Mouse (Mus musculus) intestine, embryonic 16.5 days (tissue): ENCODE data around the gene Wipi1. TPM values are rescaled to one million over a fixed set of nuclear protein-coding genes. Genes with fewer than 3 reads are reported as not detected.

Source experiments
- ATAC-seq: fragments of 200-750 bp; cut with Nextera tagmentation; 2 replicates; pipeline ENCODE4 v1.8.0; 2017; ENCODE audit warnings: moderate TSS enrichment, moderate library complexity
- H3K27ac ChIP-seq: fragments of 300-500 bp; sonication (generic); 2 replicates; pipeline ENCODE4 v1.5.1; 2014; ENCODE audit warnings: mild to moderate bottlenecking, low read length
- H3K27me3 ChIP-seq: fragments of 300-500 bp; sonication (generic); replicated peaks from 2 replicates; pipeline ENCODE4 v1.6.1; 2014; ENCODE audit warnings: low read length, control low read depth, mixed read lengths; ENCODE audit not compliant: control insufficient read depth, insufficient read depth
- H3K36me3 ChIP-seq: fragments of 300-500 bp; sonication (generic); 2 replicates; pipeline ENCODE4 v1.6.1; 2014; ENCODE audit warnings: low read length, control low read depth; ENCODE audit not compliant: control insufficient read depth, insufficient read depth
- H3K4me1 ChIP-seq: fragments of 300-500 bp; sonication (generic); 2 replicates; pipeline ENCODE4 v1.6.1; 2014; ENCODE audit warnings: low read length, control low read depth, mixed read lengths; ENCODE audit not compliant: control insufficient read depth, insufficient read depth
- H3K4me2 ChIP-seq: fragments of 300-500 bp; sonication (generic); 2 replicates; pipeline ENCODE4 v1.6.1; 2014; ENCODE audit warnings: low read depth, low read length, control low read depth
- H3K4me3 ChIP-seq: fragments of 300-500 bp; sonication (generic); 2 replicates; pipeline ENCODE4 v1.5.1; 2014; ENCODE audit warnings: mild to moderate bottlenecking, low read length
- H3K9ac ChIP-seq: fragments of 300-500 bp; sonication (generic); 2 replicates; pipeline ENCODE4 v1.6.1; 2014; ENCODE audit warnings: low read depth, low read length
- H3K9me3 ChIP-seq: fragments of 300-500 bp; sonication (generic); 2 replicates; pipeline ENCODE4 v1.6.1; 2016; ENCODE audit warnings: low read length, control low read depth; ENCODE audit not compliant: control insufficient read depth
- WGBS: fragments of 180-500 bp; shearing (Covaris S2); extraction: QIAGEN DNeasy Blood & Tissue Kit; methylation state at CpG from one replicate; pipeline ENCODE4 v1.1.7; 2014; 5-methylcytosine and 5-hydroxymethylcytosine counted together
- polyA plus RNA-seq: library from polyadenylated mRNA; unstranded; fragments of >200 nt; fragmentation: Nextera tagmentation; extraction: Ambion mirVana; gene quantifications from 2 replicates; pipeline ENCODE4 v1.2.1, GENCODE M21; 2015

Gene Wipi1
- polyA plus RNA-seq, 1 experiment from 2014 or later = 27.5 TPM

DNA sequence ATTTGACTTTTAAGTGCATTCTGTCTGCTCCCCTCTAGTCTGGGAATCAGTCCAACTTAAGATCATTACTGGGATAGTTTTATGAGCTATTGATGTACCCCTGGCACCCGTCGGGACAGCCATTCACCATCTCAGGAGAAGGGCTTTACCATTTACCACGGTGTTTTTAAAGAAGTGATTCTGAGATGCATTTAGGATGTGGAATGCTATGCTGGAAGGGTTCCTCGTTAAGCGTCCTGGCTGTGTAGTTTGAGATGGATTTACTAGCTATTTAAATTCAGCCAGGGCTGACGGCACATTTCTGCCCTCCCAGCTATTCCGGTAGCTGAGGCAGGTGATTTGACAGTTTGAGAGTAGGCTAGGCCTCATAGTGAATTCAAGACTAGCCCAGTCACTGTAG lies 67.3 kb downstream of the Wipi1 start:
- H3K27ac ChIP-seq = no peak overlapping the region
- H3K27me3 ChIP-seq = no peaks in the 10 kb centered on the region
- no peaks in the 10 kb centered on the region for H3K36me3 ChIP-seq
- no peak for ATAC-seq
- H3K9me3 ChIP-seq = no peaks in the 10 kb centered on the region
- peaks cover 17% of the 10 kb centered on the region; the same call in 1 of the 2 replicates for H3K4me1 ChIP-seq
- WGBS = 66% methylated on average over 7 of the region's 7 CpGs
- H3K4me3 ChIP-seq = no peak overlapping the region
- H3K4me2 ChIP-seq = no peak overlapping the region
- no peak overlapping the region for H3K9ac ChIP-seq

GRCm38 (mm10) chr11:109543466-109543865 lies 68.3 kb downstream of the Wipi1 start:
- H3K4me2 ChIP-seq = no peak overlapping the region
- WGBS = 77% methylated on average over 9 of the region's 9 CpGs
- ATAC-seq = no peak

DNA sequence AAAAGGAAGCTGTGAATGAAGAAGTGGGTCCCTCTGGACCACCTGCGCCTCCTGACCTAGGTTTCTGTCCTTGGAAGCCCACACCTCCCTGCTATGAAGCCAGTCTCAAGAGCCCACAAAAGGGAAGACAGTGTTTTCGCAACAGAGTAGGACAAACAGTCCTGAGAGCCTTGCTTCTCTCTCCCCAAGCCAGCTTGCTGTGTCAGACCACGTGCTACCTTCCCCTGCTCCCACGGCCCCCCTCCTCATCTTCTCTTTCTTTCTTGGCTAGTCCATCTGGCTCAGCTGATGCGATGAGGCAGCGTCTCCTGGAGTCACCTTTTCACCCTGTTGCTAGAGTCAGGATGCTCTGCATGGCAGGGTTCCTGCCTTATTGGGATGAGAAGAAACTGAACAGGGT lies 72.5 kb downstream of the Wipi1 start:
- Histone ChIP-seq H3K27me3 (no peaks in the 10 kb centered on the region), H3K9ac (no peak overlapping the region), H3K4me3 (no peak overlapping the region), H3K4me1 (no peaks in the 10 kb centered on the region), H3K27ac (no peak overlapping the region), H3K9me3 (no peaks in the 10 kb centered on the region), H3K36me3 (no peaks in the 10 kb centered on the region), H3K4me2 (no peak overlapping the region)
- 46% methylated on average over 6 of the region's 6 CpGs for WGBS
- no peak for ATAC-seq

More at GRCm38 (mm10) chr11:109543466-109543865, 68.3 kb downstream of the Wipi1 start:
- Histone ChIP-seq H3K4me1 (peaks cover 17% of the 10 kb centered on the region; the same call in 1 of the 2 replicates), H3K9ac (no peak overlapping the region), H3K4me3 (no peak overlapping the region), H3K27me3 (no peaks in the 10 kb centered on the region), H3K36me3 (no peaks in the 10 kb centered on the region), H3K9me3 (no peaks in the 10 kb centered on the region), H3K27ac (no peak overlapping the region)

DNA sequence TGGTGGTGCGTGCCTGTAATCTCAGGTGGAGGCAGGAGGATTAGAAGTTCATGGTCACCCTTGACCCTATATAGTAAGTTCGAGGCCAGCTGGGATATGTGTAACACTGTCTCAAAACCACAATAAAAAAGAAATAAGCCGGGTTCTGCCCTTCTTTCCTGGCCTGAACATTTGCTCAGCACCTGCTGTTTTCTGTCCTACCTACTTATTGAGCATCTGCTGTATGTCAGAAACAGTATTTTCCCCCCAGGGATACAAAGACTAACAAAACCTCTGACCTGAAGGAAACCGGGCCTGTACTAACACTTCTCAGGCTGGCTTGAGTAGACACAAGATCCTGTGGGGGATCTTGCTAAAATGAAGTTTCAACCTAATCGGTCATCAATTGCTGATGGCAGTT lies 74.8 kb downstream of the Wipi1 start:
- no peak overlapping the region for H3K9ac ChIP-seq
- ATAC-seq = no peak
- H3K4me2 ChIP-seq = no peak overlapping the region
- H3K4me3 ChIP-seq = no peak overlapping the region
- no peaks in the 10 kb centered on the region for H3K4me1 ChIP-seq
- no peak overlapping the region for H3K27ac ChIP-seq
- H3K36me3 ChIP-seq = no peaks in the 10 kb centered on the region
- 64% methylated on average over 5 of the region's 5 CpGs for WGBS
- H3K27me3 ChIP-seq = no peaks in the 10 kb centered on the region
- no peaks in the 10 kb centered on the region for H3K9me3 ChIP-seq

DNA sequence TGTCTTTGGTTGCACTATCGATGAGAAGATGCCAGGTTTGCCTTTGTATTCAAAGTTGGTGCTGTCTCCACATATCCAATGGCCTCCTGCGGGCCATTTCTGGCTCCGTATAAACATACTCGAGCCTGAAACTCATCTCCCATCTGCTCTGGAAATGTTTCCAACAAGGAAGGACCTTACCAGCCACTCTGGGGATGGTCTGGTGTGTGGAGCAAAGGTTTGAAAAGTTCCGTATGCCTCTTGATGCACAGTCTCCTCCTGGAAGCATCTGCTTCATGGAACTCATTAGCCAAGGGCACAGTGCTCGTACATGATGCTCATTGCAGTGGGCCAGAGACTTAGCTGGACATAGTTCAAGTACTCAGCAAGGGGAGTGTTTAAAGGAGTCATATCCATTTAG lies 75.8 kb downstream of the Wipi1 start:
- WGBS = 81% methylated on average over 6 of the region's 6 CpGs
- H3K9ac ChIP-seq = no peak overlapping the region
- no peaks in the 10 kb centered on the region for H3K27me3 ChIP-seq
- H3K4me1 ChIP-seq = no peaks in the 10 kb centered on the region
- no peaks in the 10 kb centered on the region for H3K9me3 ChIP-seq
- ATAC-seq = no peak
- H3K27ac ChIP-seq = no peak overlapping the region
- H3K4me3 ChIP-seq = no peak overlapping the region
- no peaks in the 10 kb centered on the region for H3K36me3 ChIP-seq
- H3K4me2 ChIP-seq = no peak overlapping the region

DNA sequence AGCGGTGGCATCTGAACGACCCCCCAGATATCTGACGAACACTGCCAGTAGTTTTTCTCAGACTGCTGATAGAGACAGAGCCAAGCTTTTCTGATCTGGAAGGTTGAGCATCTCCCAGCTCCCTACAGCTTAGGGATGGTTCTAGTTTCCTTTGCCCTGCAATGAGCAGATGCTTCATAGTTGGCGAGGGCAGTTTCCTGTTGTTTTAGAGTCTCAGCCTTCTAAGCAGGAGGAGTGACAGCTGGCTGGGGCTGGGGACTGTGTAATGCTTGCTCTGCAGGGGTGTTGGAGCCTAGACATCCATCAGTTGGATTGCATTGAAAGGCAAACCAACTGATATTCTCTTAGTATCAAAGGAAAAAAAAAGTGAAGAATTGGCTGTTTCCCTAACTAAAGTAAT lies 81.7 kb downstream of the Wipi1 start:
- no peak overlapping the region for H3K4me3 ChIP-seq
- H3K9ac ChIP-seq = no peak overlapping the region
- no peaks in the 10 kb centered on the region for H3K9me3 ChIP-seq
- no peaks in the 10 kb centered on the region for H3K27me3 ChIP-seq
- no peak for ATAC-seq
- 83% methylated on average over 4 of the region's 4 CpGs for WGBS
- no peak overlapping the region for H3K27ac ChIP-seq
- no peaks in the 10 kb centered on the region for H3K4me1 ChIP-seq
- H3K4me2 ChIP-seq = no peak overlapping the region
- H3K36me3 ChIP-seq = no peaks in the 10 kb centered on the region

DNA sequence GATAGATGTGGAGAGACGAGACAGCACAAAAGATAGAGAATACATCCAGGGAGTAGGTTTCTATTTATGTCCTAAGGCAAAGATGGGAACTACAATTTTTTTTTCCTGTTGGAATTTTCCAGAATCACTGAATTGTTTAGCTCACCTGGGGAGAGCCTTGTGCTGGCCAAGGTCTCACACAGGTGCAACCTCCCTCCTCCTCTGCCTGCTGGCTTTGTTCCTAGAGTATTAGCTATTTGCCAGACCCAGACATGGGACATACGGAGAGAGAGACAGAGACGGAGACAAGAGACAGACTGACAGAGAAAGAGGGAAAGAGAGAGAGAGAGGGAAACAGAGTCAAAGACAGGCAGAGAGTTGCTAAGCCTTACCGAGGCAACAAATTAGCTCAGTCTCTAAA lies 86.2 kb downstream of the Wipi1 start:
- Histone ChIP-seq H3K27ac (no peak overlapping the region), H3K9ac (no peak overlapping the region), H3K4me3 (no peak overlapping the region), H3K4me1 (no peaks in the 10 kb centered on the region), H3K4me2 (no peak overlapping the region), H3K27me3 (no peaks in the 10 kb centered on the region), H3K36me3 (no peaks in the 10 kb centered on the region), H3K9me3 (no peaks in the 10 kb centered on the region)
- WGBS = 87% methylated on average over 4 of the region's 4 CpGs
- no peak for ATAC-seq

GRCm38 (mm10) chr11:109524869-109525268 lies 86.9 kb downstream of the Wipi1 start:
- Histone ChIP-seq H3K9me3 (no peaks in the 10 kb centered on the region), H3K27me3 (no peaks in the 10 kb centered on the region), H3K27ac (no peak overlapping the region), H3K36me3 (no peaks in the 10 kb centered on the region), H3K4me2 (no peak overlapping the region), H3K9ac (no peak overlapping the region), H3K4me1 (no peaks in the 10 kb centered on the region), H3K4me3 (no peak overlapping the region)
- ATAC-seq = no peak
- WGBS = 73% methylated on average over 5 of the region's 5 CpGs

Other genes starting within 250 kb of the Wipi1 start
- 36.1 and 39.6 TPM in 2 replicates for gene Gna13, start 249.1 kb downstream of the Wipi1 start, polyA plus RNA-seq
- not detected in 2 replicates for gene 9930022D16Rik, start 198.1 kb downstream of the Wipi1 start, polyA plus RNA-seq
- 35.9 and 39.1 TPM in 2 replicates for gene Amz2, start 186.0 kb downstream of the Wipi1 start, polyA plus RNA-seq
- 3.1 and 4.6 TPM in 2 replicates for gene Arsg, start 138.6 kb downstream of the Wipi1 start, polyA plus RNA-seq
- gene Slc16a6, start 138.4 kb downstream of the Wipi1 start, polyA plus RNA-seq = 26.6 and 33.9 TPM in 2 replicates
- 250 and 256 TPM in 2 replicates for gene Prkar1a, start 37.4 kb upstream of the Wipi1 start, polyA plus RNA-seq
- gene Fam20a, start 110.3 kb upstream of the Wipi1 start, polyA plus RNA-seq = 3.3 and 3.8 TPM in 2 replicates
- not detected in 2 replicates for gene 1700012B07Rik, start 216.1 kb upstream of the Wipi1 start, polyA plus RNA-seq